ENCODE assay signal across 16 mouse cellular contexts in the genomic region with DNA sequence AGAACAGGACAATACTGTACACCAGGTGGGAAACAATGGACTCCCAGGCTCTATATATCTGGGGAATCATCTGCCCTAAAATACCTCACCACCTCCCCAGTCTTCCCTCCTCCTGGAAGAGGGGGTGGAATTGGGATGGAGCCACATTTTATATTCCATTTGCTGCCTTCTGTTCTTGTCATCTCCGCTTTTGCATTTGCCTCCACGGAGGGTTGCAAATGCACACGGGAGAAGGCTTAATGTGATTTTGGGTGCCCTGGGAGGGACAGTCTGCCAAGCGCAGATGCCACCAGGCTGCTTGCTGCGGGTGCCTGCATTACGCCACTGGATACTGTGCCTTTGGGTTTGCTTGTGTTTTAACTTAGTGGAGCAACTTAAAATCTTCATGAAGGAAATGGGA.
A peak's percentile ranks its signal among the peaks of the same experiment; 100 is the strongest.
DNase-seq lines count a peak whose midpoint lies in the region; TF ChIP-seq lines count a peak whose summit lies in the region.
"Had no signal": no experiment of that assay in that cellular context is flagged by ENCODE, and none has a peak within 500 bp of the region (broad histone marks: within the 10 kb centered on the region; RNA-seq: fewer than 3 reads in every experiment).

No protein-coding gene starts in this region.

- no peak for TF ChIP-seq POLR2A in lung, adult 2 months (IDR thresholded peaks at IDR 0.05; ENCODE audit: borderline replicate concordance, extremely low read depth, low read depth, low read length)
- TF ChIP-seq POLR2A in kidney, adult 2 months (IDR thresholded peaks at IDR 0.05; ENCODE audit: low read depth, low read length), result no peak

- H3K27ac ChIP-seq in layer of hippocampus, adult 2 months, result peak overlapping the region; percentile 67
- no peak overlapping the region for H3K27ac ChIP-seq in kidney, adult 2 months (ENCODE audit: insufficient read depth, low read depth, low read length)
- H3K27ac ChIP-seq: heart, embryonic 15.5 days; liver, embryonic 12.5 days; neural tube, embryonic 12.5 days had no signal

- H3K4me3 ChIP-seq in layer of hippocampus, adult 2 months, result no peak overlapping the region
- H3K4me3 ChIP-seq in lung, adult 2 months (replicated peaks; ENCODE audit: extremely low read depth, low read depth, low read length), result no peak overlapping the region
- H3K4me3 ChIP-seq in kidney, adult 2 months (ENCODE audit: insufficient read depth, low read depth, low read length), result no peak overlapping the region
- H3K4me3 ChIP-seq: heart, embryonic 15.5 days; liver, embryonic 12.5 days; megakaryocyte, embryonic 14.5 days; neural tube, embryonic 12.5 days had no signal

- 91% methylated on average over 6 of the region's 6 CpGs for WGBS in lung, adult 2 months
- WGBS in kidney, adult 2 months, result 92% methylated on average over 6 of the region's 6 CpGs

- peak; percentile 25 to 33 for DNase-seq in frontal cortex, postnatal 10 days (ENCODE audit: low spot score in 2 of 2)
- peak; percentile 70 to 71 for DNase-seq in layer of hippocampus, adult 2 months (ENCODE audit: low spot score in 2 of 2)
- peak; percentile 25 to 81 for DNase-seq in left cerebral cortex, adult 8-10 months (ENCODE audit: low spot score in 2 of 2)
- peak; percentile 40 for DNase-seq in right cerebral cortex, postnatal 14 days
- no peak for DNase-seq in kidney, adult 18-20 months
- DNase-seq in cerebellum, adult 18-20 months, result no peak
- no peak for DNase-seq in lung, adult 2 months
- no peak for DNase-seq in kidney, adult 2 months
- DNase-seq: adrenal gland, postnatal 14 days; cerebellum, postnatal 14 days; kidney, postnatal 36 days; thymus, postnatal 4 days had no signal

- TF ChIP-seq CTCF in layer of hippocampus, adult 2 months (conservative IDR thresholded peaks at IDR 0.05), result no peak
- TF ChIP-seq CTCF in lung, adult 2 months (IDR thresholded peaks at IDR 0.05; ENCODE audit: insufficient read depth, low read length), result no peak
- no peak for TF ChIP-seq CTCF in kidney, adult 2 months (conservative IDR thresholded peaks at IDR 0.05; ENCODE audit: insufficient read depth, insufficient read length, low read depth, low read length)

- no peaks in the 10 kb centered on the region for H3K4me1 ChIP-seq in lung, adult 2 months (ENCODE audit: control insufficient read depth, insufficient read depth, low read length)
- H3K4me1 ChIP-seq in kidney, adult 2 months (ENCODE audit: control insufficient read depth, insufficient read depth, low read length), result no peaks in the 10 kb centered on the region
- H3K4me1 ChIP-seq: heart, embryonic 15.5 days; liver, embryonic 12.5 days; neural tube, embryonic 12.5 days had no signal

- no peaks in the 10 kb centered on the region for H3K36me3 ChIP-seq in kidney, adult 2 months (ENCODE audit: control insufficient read depth, insufficient read depth, low read length)
- H3K36me3 ChIP-seq: heart, embryonic 15.5 days; liver, embryonic 12.5 days; neural tube, embryonic 12.5 days had no signal

- H3K27me3 ChIP-seq in kidney, adult 2 months (replicated peaks; ENCODE audit: control insufficient read depth, insufficient read depth, low read length), result no peaks in the 10 kb centered on the region
- H3K27me3 ChIP-seq: heart, embryonic 15.5 days; liver, embryonic 12.5 days; megakaryocyte, embryonic 14.5 days; neural tube, embryonic 12.5 days had no signal

Comparison
In these comparisons a context has a peak if more than half of its experiments do, and no peak if none do; other contexts are left out.
1. DNase-seq: peak in frontal cortex, postnatal 10 days (2 of 2), layer of hippocampus, adult 2 months (2 of 2), left cerebral cortex, adult 8-10 months (2 of 2) and right cerebral cortex, postnatal 14 days (single experiment); none in kidney, adult 18-20 months (single experiment), cerebellum, adult 18-20 months (0 of 2), lung, adult 2 months (single experiment) and kidney, adult 2 months (single experiment).